Mouse (Mus musculus) heart, adult 18-20 months (tissue): ENCODE data around the gene Rerg. TPM values are rescaled to one million over a fixed set of nuclear protein-coding genes. Genes with fewer than 3 reads are reported as not detected.

Source experiments
- DNase-seq, 2 experiments: peaks; one replicate each; pipeline ENCODE4 v3.0.0; 2021 to 2022; ENCODE audit warnings: mixed read lengths in 1 of 2
- long read RNA-seq, 2 experiments: library from polyadenylated mRNA; stranded (forward); transcript quantifications; one replicate each; pipeline ENCODE4 v2.0.0; 2021
- total RNA-seq, 2 experiments: library from RNA; stranded (reverse); gene quantifications; 2 replicates each; pipeline ENCODE4 v1.2.3; 2021

Gene Rerg
- total RNA-seq: 1 to 10 TPM; 3.1 to 3.8 TPM
- long read RNA-seq, experiment 1, partial matches to known transcripts: 0 of 2 reads
- long read RNA-seq, experiment 1, other reads (novel, unspliced or antisense): 0 of 2 reads
- long read RNA-seq, experiment 2, partial matches to known transcripts: 0 of 1 reads
- long read RNA-seq, experiment 2, other reads (novel, unspliced or antisense): 0 of 1 reads

- DNase-seq: no peak
Observed at GRCm38 (mm10) chr6:137170226-137170625, at the start of gene Rerg. Rerg (minus strand) TSS chr6:137170497.

GRCm38 (mm10) chr6:137217841-137218463, 47.7 kb upstream of the Rerg start:
- DNase-seq: no peak

- DNase-seq: no peak
Observed at GRCm38 (mm10) chr6:137211441-137211840, 41.1 kb upstream of the Rerg start.

DNA sequence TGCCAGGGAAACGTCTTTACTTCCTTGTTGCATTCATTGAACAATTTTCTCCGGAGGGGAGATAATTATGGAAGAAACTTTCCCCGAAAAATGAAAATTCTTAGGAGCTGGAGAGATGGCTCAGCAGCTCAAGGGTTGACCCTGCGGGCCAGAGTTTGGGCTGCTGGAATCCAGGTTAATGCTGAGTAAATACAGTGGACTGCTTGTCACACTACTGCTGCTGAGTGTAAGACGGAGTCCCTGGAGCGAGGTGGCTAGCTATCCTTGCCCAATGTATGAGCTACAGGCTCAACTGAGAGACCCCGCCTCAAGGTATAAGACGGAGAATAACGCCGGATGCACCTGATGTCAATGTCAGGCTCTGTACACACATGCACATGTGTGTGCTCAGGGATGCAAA, 40.7 kb upstream of the Rerg start:
- DNase-seq: no peak

DNA sequence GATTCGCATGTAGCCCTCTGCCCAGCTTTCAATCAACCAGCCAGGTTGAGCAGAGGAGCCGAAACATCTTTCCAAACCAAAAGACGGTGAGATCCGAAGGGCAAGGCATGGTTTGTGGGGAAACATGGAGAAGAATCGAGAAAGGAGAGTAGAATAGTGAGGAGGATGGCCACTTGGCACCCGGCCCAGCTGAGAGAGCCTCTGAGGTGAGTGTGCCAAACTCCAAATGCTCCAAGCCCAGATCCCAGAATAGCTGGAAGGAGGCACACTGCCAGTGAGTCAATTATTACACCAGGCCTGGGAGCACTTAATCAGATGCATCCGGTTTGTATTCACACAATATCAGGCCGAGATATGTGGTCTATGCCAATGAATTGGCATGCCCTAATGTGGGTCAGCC, 39.7 kb upstream of the Rerg start:
- peak; percentile 69 to 75 for DNase-seq

DNA sequence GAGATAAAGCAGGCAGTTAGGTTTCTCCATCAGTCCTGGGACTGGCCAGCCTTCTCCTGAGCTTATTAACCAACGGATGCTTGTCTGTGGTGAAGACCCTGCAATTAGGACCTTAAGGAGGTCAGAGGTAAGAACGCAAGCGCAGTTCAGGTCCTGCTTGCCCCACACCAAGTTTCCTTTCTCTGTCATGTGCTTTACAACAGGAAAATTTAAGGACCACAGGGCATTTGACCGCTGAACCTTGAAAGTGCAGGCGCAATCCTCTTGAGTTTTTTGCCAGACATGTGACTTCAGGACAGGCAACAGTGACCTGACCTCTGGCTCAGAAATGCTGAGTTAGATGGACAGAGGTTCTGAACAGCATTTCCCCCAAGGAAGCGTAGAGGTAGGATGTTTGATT, 36.8 kb upstream of the Rerg start:
- no peak for DNase-seq

GRCm38 (mm10) chr6:137205662-137206400, 35.5 kb upstream of the Rerg start:
- peak in 1 of 2 experiments; percentile 22 for DNase-seq

DNA sequence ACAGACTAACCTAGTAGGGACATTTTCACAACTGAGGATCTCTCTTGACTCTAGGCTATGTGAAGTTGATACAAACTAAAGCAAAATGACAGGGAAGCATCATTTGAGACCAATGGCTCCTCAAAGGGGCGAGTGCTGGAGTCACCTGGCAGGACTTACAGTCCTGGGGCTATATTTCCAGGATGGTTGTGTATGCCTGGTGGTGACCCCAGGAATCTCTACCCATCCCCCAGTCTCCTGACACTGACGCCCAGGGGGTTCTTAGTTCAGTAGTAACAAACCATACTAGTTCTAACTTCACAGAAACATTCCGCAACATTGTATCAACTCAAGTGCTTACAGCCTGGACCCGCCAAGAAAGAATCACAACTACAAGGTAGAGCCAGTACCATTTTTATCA, 32.4 kb upstream of the Rerg start:
- DNase-seq: no peak

- no peak for DNase-seq
Observed at GRCm38 (mm10) chr6:137201578-137201977, 31.3 kb upstream of the Rerg start.

GRCm38 (mm10) chr6:137201166-137201565, 30.9 kb upstream of the Rerg start:
- no peak for DNase-seq

DNA sequence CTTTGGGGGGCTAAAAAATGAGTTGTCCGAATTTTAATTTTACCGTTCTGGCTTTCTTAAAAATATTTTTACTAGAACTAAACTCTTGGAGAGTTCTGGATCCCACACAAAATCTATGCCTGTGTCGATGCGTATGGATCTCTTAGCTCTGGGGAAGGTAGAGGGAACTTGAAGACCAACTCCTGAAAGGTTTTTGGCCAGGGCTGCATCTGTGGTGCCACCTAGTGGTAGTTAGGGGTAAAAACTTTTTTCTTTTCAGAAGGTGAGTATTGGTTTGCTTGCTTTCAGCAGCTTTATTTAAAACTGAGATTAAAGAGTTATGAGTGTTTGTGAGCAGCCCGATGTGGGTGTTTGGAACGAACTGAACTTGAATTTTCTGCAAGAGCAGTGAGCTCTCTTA, 21.8 kb upstream of the Rerg start:
- peak; percentile 23 to 48 for DNase-seq

DNA sequence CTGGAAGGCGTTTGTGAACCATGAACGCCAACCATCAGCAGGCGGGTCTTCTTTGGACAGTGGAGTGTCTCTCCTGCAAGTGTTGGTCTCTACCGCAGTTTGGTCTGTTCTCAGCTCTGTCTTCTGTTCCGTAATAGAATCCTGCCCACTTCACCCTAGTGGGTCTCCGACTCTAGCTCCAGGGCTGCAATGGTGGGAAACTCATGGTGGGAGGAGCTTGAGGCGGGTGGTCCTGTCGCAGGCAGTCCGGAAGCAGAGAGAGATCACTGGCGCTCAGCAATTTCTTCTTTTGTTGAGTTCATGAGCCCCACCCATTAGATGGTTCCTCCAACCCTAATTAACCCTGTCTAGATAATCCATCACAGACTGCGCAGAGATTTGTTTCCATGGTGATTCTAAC, 20.7 kb upstream of the Rerg start:
- DNase-seq: no peak

DNA sequence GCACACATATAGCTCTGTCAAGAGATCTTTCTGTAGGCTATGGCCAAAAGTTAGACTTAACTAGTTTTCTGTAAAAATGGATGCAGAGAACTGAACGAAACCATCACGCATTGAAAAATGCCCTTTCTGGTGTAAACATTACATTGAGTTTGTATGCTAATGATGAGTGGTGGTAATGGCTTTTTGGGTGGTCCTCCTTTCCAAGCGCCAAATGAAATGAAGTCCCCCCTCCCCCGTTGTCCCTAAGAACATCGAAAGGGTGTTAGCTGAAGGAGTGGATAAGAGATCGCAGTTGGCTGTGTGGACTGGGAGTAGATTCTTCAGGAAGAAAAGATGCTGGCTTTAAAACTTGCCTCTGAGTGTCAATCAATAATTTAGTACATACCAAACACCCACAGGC, 20.3 kb upstream of the Rerg start:
- no peak for DNase-seq

- DNase-seq: no peak
Observed at GRCm38 (mm10) chr6:137188375-137188926, 18.2 kb upstream of the Rerg start.

GRCm38 (mm10) chr6:137187426-137187825, 17.1 kb upstream of the Rerg start:
- no peak for DNase-seq

DNA sequence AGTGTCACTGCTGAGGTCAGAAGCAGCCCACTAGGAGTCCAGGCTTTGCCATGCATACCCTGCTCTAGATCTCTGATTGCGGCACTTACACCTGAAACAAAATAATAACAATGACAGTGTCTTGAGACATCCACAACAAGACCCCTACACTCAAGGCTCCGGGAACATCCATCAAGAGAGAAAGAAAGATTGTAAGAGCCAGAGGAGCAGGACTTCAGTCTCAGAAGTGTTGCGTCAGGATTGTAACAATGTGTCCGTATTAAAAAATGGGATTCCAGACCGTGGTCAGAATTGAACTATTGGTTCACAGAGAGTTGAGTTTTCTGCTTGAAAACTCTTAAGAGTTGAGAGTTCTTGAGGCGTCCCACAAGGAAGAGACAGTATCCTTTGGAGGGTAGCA, 10.3 kb upstream of the Rerg start:
- no peak for DNase-seq

DNA sequence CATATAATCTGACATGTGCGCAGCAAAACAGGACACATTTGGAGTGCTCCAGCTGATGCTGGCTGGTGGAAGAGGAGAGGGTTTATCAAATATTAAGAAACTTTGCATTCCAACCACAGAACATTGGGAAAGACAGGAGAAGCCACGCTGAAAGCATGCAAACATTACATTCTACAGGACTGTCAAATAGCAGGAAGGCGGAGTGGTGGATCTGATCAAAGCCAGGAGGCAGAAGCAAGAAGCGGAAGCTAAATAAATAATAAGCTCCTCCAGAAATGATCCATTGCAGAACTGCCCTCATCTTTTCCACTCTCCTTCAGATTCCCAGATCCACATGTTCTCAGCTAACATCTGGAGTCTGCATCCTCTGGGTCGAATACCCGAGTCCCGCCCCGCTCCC, 9.8 kb upstream of the Rerg start:
- DNase-seq: no peak

- no peak for DNase-seq
Observed at GRCm38 (mm10) chr6:137179026-137179425, 8.7 kb upstream of the Rerg start.

DNA sequence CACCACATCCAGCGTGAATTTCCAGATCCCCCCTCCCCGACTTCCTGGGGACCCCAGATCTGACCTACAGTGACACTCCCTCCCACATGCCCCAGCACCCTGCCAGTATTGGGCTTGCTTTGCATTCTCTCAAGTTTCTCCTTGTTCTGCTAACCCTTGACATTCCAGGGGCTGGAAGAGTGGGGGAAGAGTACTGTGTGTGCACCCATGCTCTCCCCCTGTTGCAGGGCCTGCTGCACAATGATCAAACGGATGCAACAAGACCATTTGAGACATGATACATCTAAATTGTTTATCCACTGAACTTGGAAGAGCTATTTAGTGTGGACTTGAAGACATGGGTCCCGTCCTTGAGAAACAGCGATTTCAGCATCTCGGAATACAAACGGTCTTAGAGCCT, 349 bp upstream of the Rerg start:
- DNase-seq: no peak

GRCm38 (mm10) chr6:137169171-137169968, 927 bp downstream of the Rerg start:
- DNase-seq: peak; percentile 86 to 94

DNA sequence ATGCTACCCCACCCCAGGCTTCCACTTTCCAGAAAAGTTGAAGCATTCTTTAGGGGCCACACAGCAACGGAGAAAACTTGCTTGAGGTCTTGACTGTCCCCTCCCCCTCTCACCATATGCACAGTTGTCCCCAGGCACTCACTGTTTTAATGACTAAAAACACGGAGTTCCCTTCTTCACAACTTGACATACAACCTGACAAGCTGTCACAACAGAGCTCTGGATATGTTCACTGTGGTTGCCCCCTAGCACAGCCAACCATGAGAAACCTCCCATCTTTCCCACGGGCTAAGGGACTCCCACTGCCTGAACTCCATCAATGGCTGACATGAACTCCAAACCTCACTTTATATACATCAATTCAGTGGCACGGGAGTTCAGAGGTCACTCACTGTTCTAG, 3.5 kb downstream of the Rerg start:
- DNase-seq: no peak

- no peak for DNase-seq
Observed at GRCm38 (mm10) chr6:137163571-137163970, 6.7 kb downstream of the Rerg start.

- DNase-seq: no peak
Observed at GRCm38 (mm10) chr6:137163061-137163460, 7.2 kb downstream of the Rerg start.
